Mouse (Mus musculus): ENCODE results near the gene Cdk5r1. TPM values are rescaled to one million over a fixed set of nuclear protein-coding genes. Genes with fewer than 3 reads are reported as not detected.

The Cdk5r1 gene
- polyA plus RNA-seq, 1 experiment, result 97.4 TPM

DNA sequence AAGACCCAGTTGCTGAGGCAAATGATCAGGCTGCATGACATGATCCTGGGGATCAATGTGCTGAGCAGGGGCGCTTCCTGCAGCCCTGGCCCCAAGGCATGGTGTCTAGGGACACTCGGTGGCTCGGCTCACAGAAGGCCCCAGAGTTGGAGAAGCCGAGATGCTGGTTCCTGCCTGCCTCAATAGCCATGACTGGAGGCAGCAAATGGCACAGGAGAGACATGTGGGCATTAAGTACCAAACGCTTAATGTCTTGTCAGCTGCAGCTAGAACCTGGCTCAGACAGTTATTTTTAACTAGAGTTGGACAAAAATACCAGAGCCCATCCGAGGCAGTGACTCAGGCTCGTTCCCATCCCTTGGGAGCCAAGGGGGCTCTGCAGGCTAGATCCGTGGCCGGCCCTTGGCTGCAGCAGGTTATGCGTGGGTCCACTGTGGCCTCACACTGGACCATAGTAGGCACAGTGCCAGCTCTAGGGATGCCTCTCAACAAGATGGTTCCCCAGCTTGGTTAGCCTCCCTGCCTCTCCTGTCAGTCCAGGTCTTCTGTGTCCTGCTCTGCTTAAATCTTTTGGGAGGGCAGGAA is 8.9 kb downstream of the Cdk5r1 start:
- Histone ChIP-seq H3K4me3 (ENCODE audit: insufficient read depth, low read depth, low read length) (no peak overlapping the region), H3K4me1 (ENCODE audit: control insufficient read depth, insufficient read depth, low read length) (peaks cover 76% of the 10 kb centered on the region), H3K27ac (ENCODE audit: insufficient read depth, low read depth, low read length) (peak overlapping the region; percentile 83)
- 51% methylated on average over 10 of the region's 10 CpGs for WGBS
- TF ChIP-seq CTCF (IDR thresholded peaks at IDR 0.05; ENCODE audit: insufficient read depth, low read depth, low read length) (no peak), POLR2A (IDR thresholded peaks at IDR 0.05; ENCODE audit: insufficient read depth, low read depth, low read length) (no peak)

DNA sequence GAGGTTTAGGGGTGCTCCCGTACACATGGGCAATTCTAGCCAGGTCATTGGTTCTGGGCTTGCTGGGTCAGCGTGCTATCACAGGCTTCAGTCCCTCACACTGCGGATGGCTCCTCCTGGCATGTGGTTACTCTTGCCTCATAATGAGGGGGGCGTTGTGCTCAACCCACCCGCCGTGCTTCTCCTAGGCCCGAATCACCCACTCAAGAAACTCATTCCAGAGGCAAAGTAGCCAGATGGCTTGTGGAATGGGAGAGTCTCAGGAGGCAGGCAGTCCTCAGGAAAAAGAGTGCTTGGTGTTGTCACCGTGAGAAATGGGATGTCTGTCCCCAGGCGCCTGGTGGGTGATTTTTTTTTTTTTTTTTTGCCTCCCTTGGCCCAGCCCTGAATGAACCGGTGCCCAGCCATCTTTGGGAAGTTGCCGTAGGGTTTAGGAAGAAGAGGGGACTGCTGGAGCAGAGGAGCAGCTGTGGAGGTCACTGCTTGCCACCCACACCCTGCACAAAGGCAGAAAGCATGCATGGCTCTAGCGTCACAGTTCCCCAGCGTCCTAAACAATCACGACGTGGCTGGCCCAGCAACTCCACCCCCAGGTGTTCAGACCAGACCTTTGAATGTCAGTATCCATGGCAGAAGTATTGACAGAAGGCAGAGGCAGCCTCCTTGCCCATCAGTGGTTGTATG is 11.2 kb downstream of the Cdk5r1 start:
- 68% methylated on average over 15 of the region's 15 CpGs for WGBS
- Histone ChIP-seq H3K4me3 (ENCODE audit: insufficient read depth, low read depth, low read length) (no peak overlapping the region), H3K4me1 (ENCODE audit: control insufficient read depth, insufficient read depth, low read length) (peaks cover 74% of the 10 kb centered on the region), H3K27ac (ENCODE audit: insufficient read depth, low read depth, low read length) (no peak overlapping the region)
- TF ChIP-seq CTCF (IDR thresholded peaks at IDR 0.05; ENCODE audit: insufficient read depth, low read depth, low read length) (no peak), POLR2A (IDR thresholded peaks at IDR 0.05; ENCODE audit: insufficient read depth, low read depth, low read length) (no peak)

DNA sequence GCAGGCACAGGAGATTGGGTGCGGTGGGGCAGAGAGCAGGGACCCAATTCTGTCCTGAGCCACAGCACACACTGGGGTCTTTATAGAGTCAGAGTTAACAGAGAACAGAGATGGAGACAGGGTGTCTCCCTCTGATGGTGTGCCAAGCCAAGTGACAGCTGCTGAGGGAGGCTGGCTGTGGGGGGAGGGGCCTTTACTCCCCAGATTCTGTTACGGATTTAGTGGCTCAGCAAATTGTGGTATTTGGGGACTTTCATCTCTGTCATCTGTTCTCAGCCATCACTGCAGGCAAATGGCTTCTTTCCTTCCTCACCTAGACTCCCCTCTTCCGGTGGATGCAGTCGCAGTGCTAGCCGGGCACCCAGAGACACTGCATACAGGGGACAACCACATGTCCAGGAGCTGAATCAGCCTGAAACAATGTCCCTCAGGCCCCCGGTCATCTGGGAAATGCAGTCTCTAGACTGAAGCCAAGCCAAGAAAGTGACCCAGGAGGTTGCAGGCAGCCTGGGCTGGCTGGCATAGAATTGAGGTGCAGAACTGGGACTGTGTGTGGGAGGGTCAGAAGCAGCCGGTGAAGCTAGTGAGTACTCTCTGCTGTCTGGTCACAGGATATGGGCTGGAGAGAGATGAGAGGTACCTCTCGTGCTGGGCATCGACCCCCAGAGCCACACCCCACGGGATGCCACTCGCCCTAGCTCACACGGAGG is 12.5 kb downstream of the Cdk5r1 start:
- no peak overlapping the region for H3K4me3 ChIP-seq (ENCODE audit: insufficient read depth, low read depth, low read length)
- H3K4me1 ChIP-seq (ENCODE audit: control insufficient read depth, insufficient read depth, low read length), result peaks cover 63% of the 10 kb centered on the region
- WGBS, result 43% methylated on average over 12 of the region's 12 CpGs
- H3K27ac ChIP-seq (ENCODE audit: insufficient read depth, low read depth, low read length), result peak overlapping the region; percentile 40; the same call in 1 of the 2 replicates
- TF ChIP-seq POLR2A (IDR thresholded peaks at IDR 0.05; ENCODE audit: insufficient read depth, low read depth, low read length) (no peak), CTCF (IDR thresholded peaks at IDR 0.05; ENCODE audit: insufficient read depth, low read depth, low read length) (no peak)

DNA sequence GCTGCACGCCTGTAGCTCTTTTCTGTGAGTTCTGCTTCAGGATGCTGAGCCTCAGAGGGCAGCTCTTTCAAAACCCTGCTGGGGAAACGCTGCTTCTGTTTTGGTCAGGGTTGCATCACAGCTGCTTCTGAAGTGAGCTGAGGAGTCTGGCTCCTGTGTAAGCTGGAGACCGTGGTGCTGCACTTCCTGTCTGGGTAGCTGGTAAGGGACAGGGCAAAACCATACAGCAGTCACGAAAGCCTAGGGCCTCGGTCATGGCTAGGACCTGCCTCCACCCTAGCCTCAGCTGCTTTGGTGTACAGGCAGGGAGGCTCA is 13.0 kb downstream of the Cdk5r1 start:
- TF ChIP-seq POLR2A (IDR thresholded peaks at IDR 0.05; ENCODE audit: insufficient read depth, low read depth, low read length) (no peak), CTCF (IDR thresholded peaks at IDR 0.05; ENCODE audit: insufficient read depth, low read depth, low read length) (no peak)
- peak overlapping the region; percentile 40; the same call in 1 of the 2 replicates for H3K27ac ChIP-seq (ENCODE audit: insufficient read depth, low read depth, low read length)
- H3K4me3 ChIP-seq (ENCODE audit: insufficient read depth, low read depth, low read length), result no peak overlapping the region
- peaks cover 63% of the 10 kb centered on the region for H3K4me1 ChIP-seq (ENCODE audit: control insufficient read depth, insufficient read depth, low read length)
- 54% methylated on average over 5 of the region's 5 CpGs for WGBS

DNA sequence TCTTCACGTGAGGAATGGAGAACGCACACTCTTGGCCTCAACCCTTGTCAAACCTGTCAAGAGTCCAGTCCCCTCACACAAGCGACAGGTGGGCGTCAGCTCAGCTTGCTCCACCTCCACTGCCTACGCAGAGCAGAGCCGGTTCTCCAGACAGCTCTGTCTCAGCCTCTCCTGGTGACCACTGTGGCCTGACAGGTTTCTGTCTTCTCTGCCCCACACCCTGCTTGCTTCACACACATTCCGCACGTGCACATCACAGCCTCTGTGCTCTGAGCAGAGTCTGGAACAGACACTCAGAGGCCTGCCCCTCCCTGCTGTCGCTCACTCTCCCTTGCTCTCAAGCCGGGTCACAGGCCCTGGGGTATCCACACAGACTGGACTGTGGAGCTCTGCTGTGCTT is 14.0 kb downstream of the Cdk5r1 start:
- WGBS, result 87% methylated on average over 10 of the region's 10 CpGs
- no peak for TF ChIP-seq CTCF (IDR thresholded peaks at IDR 0.05; ENCODE audit: insufficient read depth, low read depth, low read length)
- no peak for TF ChIP-seq POLR2A (IDR thresholded peaks at IDR 0.05; ENCODE audit: insufficient read depth, low read depth, low read length)
- peaks cover 58% of the 10 kb centered on the region for H3K4me1 ChIP-seq (ENCODE audit: control insufficient read depth, insufficient read depth, low read length)
- H3K27ac ChIP-seq (ENCODE audit: insufficient read depth, low read depth, low read length), result no peak overlapping the region
- H3K4me3 ChIP-seq (ENCODE audit: insufficient read depth, low read depth, low read length), result no peak overlapping the region

DNA sequence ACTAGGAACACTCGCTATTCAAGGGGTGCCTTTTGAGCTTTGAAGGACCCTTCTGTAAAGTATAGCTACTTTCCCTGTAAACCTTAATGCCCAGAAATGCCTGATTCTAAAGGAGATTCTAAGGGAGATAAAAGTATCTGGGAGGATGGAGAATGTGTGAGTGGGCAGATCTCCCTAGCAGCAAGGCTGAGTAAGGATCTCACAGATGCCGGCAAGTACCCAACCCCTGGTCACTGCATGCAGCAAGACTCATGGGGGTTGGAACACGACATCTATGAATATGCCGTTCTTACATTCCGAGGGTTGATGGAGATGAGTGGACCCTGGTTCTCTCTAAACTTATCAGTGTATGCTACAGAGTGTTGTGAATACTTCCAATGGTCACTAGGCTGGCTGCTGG is 16.4 kb downstream of the Cdk5r1 start:
- H3K27ac ChIP-seq (ENCODE audit: insufficient read depth, low read depth, low read length), result no peak overlapping the region
- 64% methylated on average over 5 of the region's 5 CpGs for WGBS
- peaks cover 56% of the 10 kb centered on the region for H3K4me1 ChIP-seq (ENCODE audit: control insufficient read depth, insufficient read depth, low read length)
- no peak for TF ChIP-seq CTCF (IDR thresholded peaks at IDR 0.05; ENCODE audit: insufficient read depth, low read depth, low read length)
- TF ChIP-seq POLR2A (IDR thresholded peaks at IDR 0.05; ENCODE audit: insufficient read depth, low read depth, low read length), result no peak
- no peak overlapping the region for H3K4me3 ChIP-seq (ENCODE audit: insufficient read depth, low read depth, low read length)

DNA sequence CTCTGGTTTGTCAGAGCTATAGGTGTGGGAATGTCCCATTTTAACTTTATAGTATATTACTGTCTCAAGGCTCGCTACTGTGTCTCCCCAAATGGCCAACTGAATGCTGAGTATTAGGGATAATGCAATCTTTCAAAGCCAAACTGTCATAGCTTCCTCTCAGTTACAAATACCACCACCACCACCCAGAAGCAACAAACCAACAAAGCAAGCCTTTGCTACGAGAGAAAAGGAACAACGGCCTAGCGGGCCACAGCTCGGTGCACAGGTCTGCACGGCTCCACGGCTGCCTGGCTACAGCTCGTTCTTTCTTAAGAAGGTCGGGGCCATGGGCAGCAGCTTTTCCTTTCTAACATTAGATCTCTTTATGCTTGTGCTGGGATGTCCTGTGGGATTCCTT is 18.0 kb downstream of the Cdk5r1 start:
- WGBS, result 67% methylated on average over 9 of the region's 9 CpGs
- Histone ChIP-seq H3K4me1 (ENCODE audit: control insufficient read depth, insufficient read depth, low read length) (peaks cover 57% of the 10 kb centered on the region), H3K4me3 (ENCODE audit: insufficient read depth, low read depth, low read length) (no peak overlapping the region), H3K27ac (ENCODE audit: insufficient read depth, low read depth, low read length) (no peak overlapping the region)
- TF ChIP-seq CTCF (IDR thresholded peaks at IDR 0.05; ENCODE audit: insufficient read depth, low read depth, low read length) (no peak), POLR2A (IDR thresholded peaks at IDR 0.05; ENCODE audit: insufficient read depth, low read depth, low read length) (no peak)

DNA sequence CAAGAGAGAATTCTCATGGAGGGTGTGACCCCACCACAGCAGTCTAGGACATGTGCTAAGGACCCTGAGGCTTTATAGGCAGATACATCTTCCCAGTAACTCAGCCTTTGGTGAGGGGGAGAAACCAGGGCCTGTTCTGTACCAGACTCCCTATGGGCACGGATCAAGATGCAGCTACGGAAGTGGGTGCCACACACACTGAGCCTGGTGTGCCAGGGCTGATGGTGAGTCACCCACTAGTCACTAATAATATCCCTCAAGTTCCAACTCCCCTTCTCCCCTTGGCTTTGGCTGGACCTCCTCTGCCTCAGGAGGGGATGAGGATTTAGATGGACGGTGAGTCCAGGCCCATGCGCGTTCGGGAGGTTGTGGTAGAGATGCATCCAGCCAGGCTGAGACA is 19.1 kb downstream of the Cdk5r1 start:
- WGBS, result 54% methylated on average over 6 of the region's 6 CpGs
- TF ChIP-seq CTCF (IDR thresholded peaks at IDR 0.05; ENCODE audit: insufficient read depth, low read depth, low read length), result no peak
- TF ChIP-seq POLR2A (IDR thresholded peaks at IDR 0.05; ENCODE audit: insufficient read depth, low read depth, low read length), result no peak
- H3K4me1 ChIP-seq (ENCODE audit: control insufficient read depth, insufficient read depth, low read length), result peaks cover 54% of the 10 kb centered on the region

DNA sequence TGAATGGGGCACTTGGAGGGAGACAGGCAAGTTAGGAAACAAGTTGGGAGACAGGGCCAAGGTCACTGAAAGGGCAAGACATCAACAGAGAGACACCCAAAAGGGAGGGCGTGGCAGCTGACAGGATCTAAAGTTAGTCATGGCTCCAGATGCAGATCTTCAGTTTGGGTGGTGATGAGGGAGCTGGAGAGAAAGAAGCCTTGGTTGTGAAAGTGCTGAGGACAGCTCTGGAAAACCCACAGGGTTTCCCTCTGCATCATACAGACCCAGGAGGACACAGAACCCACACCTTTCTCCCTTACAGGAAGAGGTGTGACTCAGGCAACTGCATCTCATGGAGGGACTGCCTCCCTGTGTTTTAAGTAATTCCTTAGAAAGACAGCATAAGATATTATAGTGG is 19.8 kb downstream of the Cdk5r1 start:
- TF ChIP-seq POLR2A (IDR thresholded peaks at IDR 0.05; ENCODE audit: insufficient read depth, low read depth, low read length) (no peak), CTCF (IDR thresholded peaks at IDR 0.05; ENCODE audit: insufficient read depth, low read depth, low read length) (no peak)
- Histone ChIP-seq H3K4me1 (ENCODE audit: control insufficient read depth, insufficient read depth, low read length) (peaks cover 52% of the 10 kb centered on the region), H3K4me3 (ENCODE audit: insufficient read depth, low read depth, low read length) (no peak overlapping the region), H3K27ac (ENCODE audit: insufficient read depth, low read depth, low read length) (peak overlapping the region; percentile 92)
- WGBS, result 57% methylated on average over 1 of the region's 1 CpGs

More for the DNA sequence above, 19.1 kb downstream of the Cdk5r1 start:
- Histone ChIP-seq H3K4me3 (ENCODE audit: insufficient read depth, low read depth, low read length) (no peak overlapping the region), H3K27ac (ENCODE audit: insufficient read depth, low read depth, low read length) (peak overlapping the region; percentile 92)
